Mouse (Mus musculus): ENCODE data around the gene Ankrd28. TPM values are rescaled to one million over a fixed set of nuclear protein-coding genes. Genes with fewer than 3 reads are reported as not detected.

The Ankrd28 gene
- total and polyA plus RNA-seq, 2 experiments from 2014 or later, result 6.9 to 29.1 TPM

DNA sequence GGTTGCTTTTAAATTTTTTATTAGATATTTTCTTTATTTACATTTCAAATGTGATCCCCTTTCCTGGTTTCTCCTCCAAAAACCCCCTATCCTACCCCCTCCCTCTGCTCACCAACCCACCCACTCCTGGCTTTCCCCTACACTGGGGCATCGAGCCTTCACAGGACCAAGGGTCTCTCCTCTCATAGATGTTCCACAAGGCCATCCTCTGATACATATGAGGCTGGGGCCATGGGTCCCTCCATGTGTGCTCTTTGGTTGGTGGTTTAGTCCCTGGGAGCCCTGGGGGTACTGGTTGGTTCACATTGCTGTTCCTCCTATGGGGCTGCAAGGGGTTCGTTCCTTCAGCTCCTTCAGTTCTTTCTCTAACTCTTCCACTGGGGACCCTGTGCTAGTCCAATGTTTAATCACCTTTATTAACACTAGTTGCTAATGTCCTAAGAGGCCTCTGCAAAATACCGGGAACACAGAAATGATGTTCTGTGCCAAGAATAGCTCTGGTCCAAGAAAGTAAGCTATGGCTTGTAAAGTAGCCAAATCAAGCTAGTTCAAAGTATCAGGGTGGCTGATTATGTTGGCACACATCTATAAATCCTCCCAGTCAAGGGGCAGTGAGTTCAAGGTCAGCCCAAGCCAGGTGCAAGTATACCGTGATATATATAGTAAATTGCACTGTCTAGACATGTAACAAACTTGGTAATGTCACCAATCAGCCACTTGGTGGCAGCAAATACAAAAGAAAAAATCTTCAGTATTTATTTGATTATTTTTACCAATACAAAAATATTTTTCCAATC is 36.3 kb downstream of the Ankrd28 start:
- Histone ChIP-seq H3K9me3 (ENCODE audit: low read length) (no peaks in the 10 kb centered on the region), H3K36me3 (ENCODE audit: insufficient read depth) (no peaks in the 10 kb centered on the region), H3K27ac (ENCODE audit: low read depth, low read length) (no peak overlapping the region), H3K9ac (0 out of 2 replicates have a peak overlapping the region, but pooled peaks have one; percentile 14), H3K4me1 (ENCODE audit: insufficient read depth) (peaks cover 5% of the 10 kb centered on the region), H3K27me3 (ENCODE audit: insufficient read depth, low read length) (no peaks in the 10 kb centered on the region), H3K4me3 (ENCODE audit: low read depth, low read length) (no peak overlapping the region), H3K4me2 (ENCODE audit: low read depth) (no peak overlapping the region)
- TF ChIP-seq CTCF (IDR thresholded peaks at IDR 0.05; ENCODE audit: low read depth), result peak; percentile 65
- WGBS, result 46% methylated on average over 4 of the region's 4 CpGs
- ATAC-seq, result peak; percentile 75
- DNase-seq, result peak; percentile 68

DNA sequence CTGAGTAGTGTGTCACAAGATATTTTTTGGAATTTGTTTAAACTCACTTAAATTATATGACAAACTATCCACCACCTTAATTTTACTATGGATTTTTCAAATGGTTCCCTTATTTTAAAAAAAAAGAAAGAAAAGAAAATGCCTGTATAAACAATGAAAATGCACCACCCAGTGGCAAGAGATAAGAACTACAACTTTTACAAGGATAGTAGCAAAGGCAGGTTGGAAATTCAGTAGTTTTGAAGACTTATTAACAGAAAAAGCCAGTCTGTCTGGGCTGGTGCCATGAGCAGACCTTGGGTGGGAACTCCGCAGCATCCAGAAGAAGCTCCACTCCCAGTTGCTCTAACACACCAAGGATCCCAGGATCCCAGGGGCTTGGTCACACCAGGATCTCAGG is 39.7 kb downstream of the Ankrd28 start:
- Histone ChIP-seq H3K4me3 (ENCODE audit: low read depth, low read length) (no peak overlapping the region), H3K9ac (no peak overlapping the region), H3K9me3 (ENCODE audit: low read length) (no peaks in the 10 kb centered on the region), H3K36me3 (ENCODE audit: insufficient read depth) (no peaks in the 10 kb centered on the region), H3K27me3 (ENCODE audit: insufficient read depth, low read length) (no peaks in the 10 kb centered on the region), H3K4me2 (ENCODE audit: low read depth) (no peak overlapping the region), H3K27ac (ENCODE audit: low read depth, low read length) (no peak overlapping the region), H3K4me1 (ENCODE audit: insufficient read depth) (peaks cover 5% of the 10 kb centered on the region)
- DNase-seq (peak; percentile 75), ATAC-seq (no peak)
- peak; percentile 68 for TF ChIP-seq CTCF (IDR thresholded peaks at IDR 0.05; ENCODE audit: low read depth)
- WGBS, result 45% methylated on average over 1 of the region's 1 CpGs

GRCm38 (mm10) chr14:31786906-31787305 is 43.5 kb downstream of the Ankrd28 start:
- Histone ChIP-seq H3K4me3 (ENCODE audit: low read depth, low read length) (no peak overlapping the region), H3K9me3 (ENCODE audit: low read length) (no peaks in the 10 kb centered on the region), H3K36me3 (ENCODE audit: insufficient read depth) (no peaks in the 10 kb centered on the region), H3K4me1 (ENCODE audit: insufficient read depth) (no peaks in the 10 kb centered on the region), H3K9ac (no peak overlapping the region), H3K4me2 (ENCODE audit: low read depth) (no peak overlapping the region), H3K27ac (ENCODE audit: low read depth, low read length) (no peak overlapping the region), H3K27me3 (ENCODE audit: insufficient read depth, low read length) (no peaks in the 10 kb centered on the region)
- no peak for ATAC-seq
- TF ChIP-seq CTCF (IDR thresholded peaks at IDR 0.05; ENCODE audit: low read depth), result no peak
- WGBS, result 8% methylated on average over 2 of the region's 2 CpGs
- no peak for DNase-seq

GRCm38 (mm10) chr14:31785681-31786080 is 44.8 kb downstream of the Ankrd28 start:
- no peak overlapping the region for H3K9ac ChIP-seq
- no peaks in the 10 kb centered on the region for H3K9me3 ChIP-seq (ENCODE audit: low read length)
- no peaks in the 10 kb centered on the region for H3K27me3 ChIP-seq (ENCODE audit: insufficient read depth, low read length)
- no peak overlapping the region for H3K4me3 ChIP-seq (ENCODE audit: low read depth, low read length)
- H3K4me1 ChIP-seq (ENCODE audit: insufficient read depth), result no peaks in the 10 kb centered on the region
- no peak overlapping the region for H3K4me2 ChIP-seq (ENCODE audit: low read depth)
- TF ChIP-seq CTCF (IDR thresholded peaks at IDR 0.05; ENCODE audit: low read depth), result 0 out of 2 replicates have a peak, but pooled peaks have one; percentile 7
- no peak for ATAC-seq
- no peak overlapping the region for H3K27ac ChIP-seq (ENCODE audit: low read depth, low read length)
- no peak for DNase-seq
- no peaks in the 10 kb centered on the region for H3K36me3 ChIP-seq (ENCODE audit: insufficient read depth)

GRCm38 (mm10) chr14:31784975-31785374 is 45.5 kb downstream of the Ankrd28 start:
- DNase-seq (no peak), ATAC-seq (no peak)
- no peak overlapping the region for H3K27ac ChIP-seq (ENCODE audit: low read depth, low read length)
- no peaks in the 10 kb centered on the region for H3K36me3 ChIP-seq (ENCODE audit: insufficient read depth)
- no peak overlapping the region for H3K4me3 ChIP-seq (ENCODE audit: low read depth, low read length)
- TF ChIP-seq CTCF (IDR thresholded peaks at IDR 0.05; ENCODE audit: low read depth), result no peak
- WGBS, result 96% methylated on average over 5 of the region's 5 CpGs
- no peak overlapping the region for H3K4me2 ChIP-seq (ENCODE audit: low read depth)
- no peaks in the 10 kb centered on the region for H3K27me3 ChIP-seq (ENCODE audit: insufficient read depth, low read length)
- H3K4me1 ChIP-seq (ENCODE audit: insufficient read depth), result 0 out of 2 replicates have a peak, but pooled peaks cover 3% of the 10 kb centered on the region
- no peaks in the 10 kb centered on the region for H3K9me3 ChIP-seq (ENCODE audit: low read length)
- no peak overlapping the region for H3K9ac ChIP-seq

DNA sequence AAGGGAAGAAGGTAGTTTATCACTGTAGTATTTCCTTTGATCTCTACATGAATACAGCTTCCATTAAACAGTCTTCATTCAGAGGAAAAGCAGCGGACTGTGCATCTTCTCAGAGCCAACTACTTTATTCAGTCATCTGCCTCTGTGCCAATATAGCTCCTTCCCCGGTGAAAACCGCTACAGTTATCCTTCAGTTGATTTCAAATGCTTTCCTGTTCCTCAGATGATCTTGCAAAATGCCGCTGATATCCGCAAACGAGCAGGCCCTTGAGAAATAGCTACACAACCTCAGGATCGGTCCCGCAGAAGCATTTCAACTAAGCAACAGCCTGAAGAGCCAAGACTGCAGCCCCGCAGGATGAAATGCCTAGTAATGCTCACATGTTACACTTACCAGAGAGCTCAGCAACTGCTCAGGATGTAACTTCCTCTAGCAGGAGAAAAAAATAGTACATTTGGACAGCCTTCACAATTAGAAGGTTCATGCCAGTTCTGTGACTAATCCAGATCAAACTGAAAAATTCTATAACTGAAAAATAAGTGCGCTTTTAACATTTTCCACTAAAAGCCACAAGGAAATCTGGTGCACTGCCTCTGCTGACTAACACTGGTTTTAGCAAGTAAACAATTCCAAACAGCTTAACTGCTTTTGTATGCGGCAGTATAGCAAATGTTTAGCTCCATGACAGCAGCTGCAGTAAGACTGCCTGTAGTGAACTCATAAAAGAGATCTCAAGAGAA is 49.0 kb downstream of the Ankrd28 start:
- peak; percentile 75 for DNase-seq
- 0 out of 2 replicates have a peak, but pooled peaks cover 3% of the 10 kb centered on the region for H3K4me1 ChIP-seq (ENCODE audit: insufficient read depth)
- H3K36me3 ChIP-seq (ENCODE audit: insufficient read depth), result no peaks in the 10 kb centered on the region
- H3K9me3 ChIP-seq (ENCODE audit: low read length), result no peaks in the 10 kb centered on the region
- peak; percentile 79 for ATAC-seq
- H3K27ac ChIP-seq (ENCODE audit: low read depth, low read length), result peak overlapping the region; percentile 85
- H3K4me3 ChIP-seq (ENCODE audit: low read depth, low read length), result peak overlapping the region; percentile 32
- H3K27me3 ChIP-seq (ENCODE audit: insufficient read depth, low read length), result no peaks in the 10 kb centered on the region
- TF ChIP-seq CTCF (IDR thresholded peaks at IDR 0.05; ENCODE audit: low read depth), result peak; percentile 34; the same call in 1 of the 2 replicates
- H3K9ac ChIP-seq, result peak overlapping the region; percentile 54
- 5% methylated on average over 11 of the region's 11 CpGs for WGBS
- H3K4me2 ChIP-seq (ENCODE audit: low read depth), result peak overlapping the region; percentile 47
